9 mouse cellular contexts compared by ENCODE assay signal in the genomic region with DNA sequence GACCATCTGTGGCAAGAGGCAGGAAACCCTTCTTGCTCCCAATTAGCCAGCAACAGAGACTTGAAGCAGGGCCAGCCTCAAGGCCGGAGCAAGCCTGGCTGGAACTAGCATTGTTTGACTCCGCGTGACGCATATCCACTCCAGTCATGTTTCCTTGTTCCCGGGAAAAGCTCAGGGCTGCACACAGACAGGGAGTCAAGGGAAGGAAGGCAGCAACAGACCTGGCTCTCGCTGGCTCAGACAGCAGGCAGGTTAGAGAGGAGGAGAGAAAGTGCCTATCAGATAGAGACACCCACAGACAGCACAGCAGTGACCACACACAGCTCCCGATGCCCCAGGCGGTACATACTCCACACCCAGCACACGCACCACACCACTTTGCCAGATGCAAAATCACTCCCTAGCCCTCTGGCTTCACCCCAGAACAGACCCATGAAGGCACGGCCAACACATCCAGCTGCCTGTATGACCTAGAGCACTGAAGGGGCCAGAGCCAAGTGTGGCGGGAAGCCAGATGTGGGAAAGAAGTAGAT.
DNase-seq lines count a peak whose midpoint lies in the region; ATAC-seq lines count a peak whose summit lies in the region.
"Had no signal": no experiment of that assay in that cellular context is flagged by ENCODE, and none has a peak within 500 bp of the region (broad histone marks: within the 10 kb centered on the region; RNA-seq: fewer than 3 reads in every experiment).

No protein-coding gene starts in this region.

- H3K27ac ChIP-seq in hindbrain, embryonic 10.5 days: peak overlapping the region; percentile 64
- H3K27ac ChIP-seq in hindbrain, embryonic 11.5 days (ENCODE audit: low read depth, low read length): no peak overlapping the region
- peak overlapping the region; percentile 79 for H3K27ac ChIP-seq in heart, embryonic 10.5 days
- H3K27ac ChIP-seq in lung, embryonic 16.5 days (ENCODE audit: low read length): peak overlapping the region; percentile 97

- no peak overlapping the region for H3K4me3 ChIP-seq in hindbrain, embryonic 10.5 days
- H3K4me3 ChIP-seq in hindbrain, embryonic 11.5 days (ENCODE audit: low read depth, low read length): no peak overlapping the region
- H3K4me3 ChIP-seq in heart, embryonic 10.5 days: no peak overlapping the region
- no peak overlapping the region for H3K4me3 ChIP-seq in lung, embryonic 16.5 days (ENCODE audit: low read length)

- no peak for ATAC-seq in hindbrain, embryonic 11.5 days (ENCODE audit: low FRiP score)
- peak; percentile 33 for ATAC-seq in common myeloid progenitor, adult 5-6 weeks (replicated peaks; ENCODE audit: low read depth, poor library complexity, severe bottlenecking)
- ATAC-seq in lung, embryonic 16.5 days (ENCODE audit: low read depth): peak; percentile 49

- H3K36me3 ChIP-seq in hindbrain, embryonic 10.5 days: no peaks in the 10 kb centered on the region
- H3K36me3 ChIP-seq in hindbrain, embryonic 11.5 days (ENCODE audit: control insufficient read depth, insufficient read depth, low read length): no peaks in the 10 kb centered on the region
- no peaks in the 10 kb centered on the region for H3K36me3 ChIP-seq in heart, embryonic 10.5 days
- no peaks in the 10 kb centered on the region for H3K36me3 ChIP-seq in lung, embryonic 16.5 days (ENCODE audit: control insufficient read depth, insufficient read depth, low read length)
- H3K36me3 ChIP-seq: G1E had no signal

- H3K4me2 ChIP-seq in hindbrain, embryonic 11.5 days (replicated peaks; ENCODE audit: low read depth, low read length): no peak overlapping the region
- H3K4me2 ChIP-seq in lung, embryonic 16.5 days (ENCODE audit: low read depth, low read length): peak overlapping the region; percentile 25

- H3K4me1 ChIP-seq in hindbrain, embryonic 10.5 days (replicated peaks): peaks cover 79% of the 10 kb centered on the region
- H3K4me1 ChIP-seq in hindbrain, embryonic 11.5 days (replicated peaks; ENCODE audit: control insufficient read depth, insufficient read depth, low read length): peaks cover 5% of the 10 kb centered on the region
- peaks cover 97% of the 10 kb centered on the region for H3K4me1 ChIP-seq in heart, embryonic 10.5 days
- peaks cover 91% of the 10 kb centered on the region for H3K4me1 ChIP-seq in lung, embryonic 16.5 days (replicated peaks; ENCODE audit: control insufficient read depth, insufficient read depth, low read length)

- no peaks in the 10 kb centered on the region; the same call in 1 of the 2 replicates for H3K27me3 ChIP-seq in hindbrain, embryonic 10.5 days (ENCODE audit: insufficient read depth, poor library complexity, severe bottlenecking)
- H3K27me3 ChIP-seq in hindbrain, embryonic 11.5 days (ENCODE audit: control insufficient read depth, insufficient read depth, low read length): no peaks in the 10 kb centered on the region
- no peaks in the 10 kb centered on the region for H3K27me3 ChIP-seq in heart, embryonic 10.5 days (ENCODE audit: insufficient read depth, poor library complexity, severe bottlenecking)
- H3K27me3 ChIP-seq in lung, embryonic 16.5 days (ENCODE audit: control insufficient read depth, insufficient read depth, low read depth, low read length): no peaks in the 10 kb centered on the region

- WGBS in hindbrain, embryonic 10.5 days: 65% methylated on average over 11 of the region's 11 CpGs
- 66% methylated on average over 11 of the region's 11 CpGs for WGBS in hindbrain, embryonic 11.5 days
- 47% methylated on average over 11 of the region's 11 CpGs for WGBS in heart, embryonic 10.5 days
- 10% methylated on average over 11 of the region's 11 CpGs for WGBS in lung, embryonic 16.5 days

- H3K9me3 ChIP-seq in hindbrain, embryonic 10.5 days: no peaks in the 10 kb centered on the region
- H3K9me3 ChIP-seq in hindbrain, embryonic 11.5 days (ENCODE audit: control insufficient read depth, low read length): no peaks in the 10 kb centered on the region
- H3K9me3 ChIP-seq in heart, embryonic 10.5 days: no peaks in the 10 kb centered on the region
- H3K9me3 ChIP-seq in lung, embryonic 16.5 days (ENCODE audit: control insufficient read depth, low read length): no peaks in the 10 kb centered on the region
- H3K9me3 ChIP-seq: G1E had no signal

- DNase-seq in hindbrain, embryonic 10.5 days (ENCODE audit: low spot score): no peak
- DNase-seq in hindbrain, embryonic 11.5 days (ENCODE audit: low spot score): no peak
- DNase-seq in heart, embryonic 10.5 days (ENCODE audit: low spot score): no peak
- DNase-seq in kidney, adult 9 months: peak; percentile 87
- DNase-seq in c-Kit-positive CD71-positive TER-119-positive erythroid progenitor cells, embryonic 14.5 days (ENCODE audit: low spot score): no peak
- no peak for DNase-seq in thymus, postnatal 25 days

- H3K9ac ChIP-seq in hindbrain, embryonic 11.5 days (ENCODE audit: low read depth, low read length): no peak overlapping the region
- peak overlapping the region; percentile 52 for H3K9ac ChIP-seq in lung, embryonic 16.5 days (ENCODE audit: low read length)
